Mouse (Mus musculus): ENCODE measurements around the gene Rnase2b. TPM values are rescaled to one million over a fixed set of nuclear protein-coding genes. Genes with fewer than 3 reads are reported as not detected.
A peak's percentile ranks its signal among the peaks of the same experiment; 100 is the strongest.
"Not testable (repeated sequence)": the region's sequence is repeated elsewhere in the genome, so short reads cannot be mapped to it uniquely, and the experiment has no call there.

The Rnase2b gene
- not detected in 2 replicates for polyA plus RNA-seq (2014; fragmentation: Nextera tagmentation; extraction: Ambion mirVana)

- WGBS: 91% methylated on average over 3 of the region's 3 CpGs
- not testable (repeated sequence) for H3K9me3 ChIP-seq (ENCODE audit: control insufficient read depth, low read length); DNase-seq (ENCODE audit: low spot score); H3K27me3 ChIP-seq (ENCODE audit: control insufficient read depth, insufficient read depth, low read length); H3K4me1 ChIP-seq (replicated peaks; ENCODE audit: control insufficient read depth, insufficient read depth, low read length); H3K36me3 ChIP-seq (ENCODE audit: control insufficient read depth, insufficient read depth, low read length); H3K9ac ChIP-seq (ENCODE audit: low read length); H3K27ac ChIP-seq (ENCODE audit: low read depth, low read length); ATAC-seq (replicated peaks; ENCODE audit: low FRiP score); H3K4me2 ChIP-seq (ENCODE audit: low read depth, low read length, severe bottlenecking); H3K4me3 ChIP-seq (ENCODE audit: low read depth, low read length)
Measured at GRCm38 (mm10) chr14:51161976-51162375, at the start of gene Rnase2b. Rnase2b (plus strand) TSS chr14:51162260.

- no peak for DNase-seq (ENCODE audit: low spot score)
- 29% methylated on average over 9 of the region's 9 CpGs for WGBS
- H3K9me3 ChIP-seq (ENCODE audit: control insufficient read depth, low read length): no peaks in the 10 kb centered on the region
- H3K4me3 ChIP-seq (ENCODE audit: low read depth, low read length): no peak overlapping the region
- H3K27me3 ChIP-seq (ENCODE audit: control insufficient read depth, insufficient read depth, low read length): no peaks in the 10 kb centered on the region
- H3K4me1 ChIP-seq (replicated peaks; ENCODE audit: control insufficient read depth, insufficient read depth, low read length): no peaks in the 10 kb centered on the region
- no peak overlapping the region for H3K4me2 ChIP-seq (ENCODE audit: low read depth, low read length, severe bottlenecking)
- H3K27ac ChIP-seq (ENCODE audit: low read depth, low read length): no peak overlapping the region
- H3K36me3 ChIP-seq (ENCODE audit: control insufficient read depth, insufficient read depth, low read length): no peaks in the 10 kb centered on the region
- no peak overlapping the region for H3K9ac ChIP-seq (ENCODE audit: low read length)
- ATAC-seq (replicated peaks; ENCODE audit: low FRiP score): no peak
Measured at GRCm38 (mm10) chr14:51113476-51113875, 48.6 kb upstream of the Rnase2b start.

DNA sequence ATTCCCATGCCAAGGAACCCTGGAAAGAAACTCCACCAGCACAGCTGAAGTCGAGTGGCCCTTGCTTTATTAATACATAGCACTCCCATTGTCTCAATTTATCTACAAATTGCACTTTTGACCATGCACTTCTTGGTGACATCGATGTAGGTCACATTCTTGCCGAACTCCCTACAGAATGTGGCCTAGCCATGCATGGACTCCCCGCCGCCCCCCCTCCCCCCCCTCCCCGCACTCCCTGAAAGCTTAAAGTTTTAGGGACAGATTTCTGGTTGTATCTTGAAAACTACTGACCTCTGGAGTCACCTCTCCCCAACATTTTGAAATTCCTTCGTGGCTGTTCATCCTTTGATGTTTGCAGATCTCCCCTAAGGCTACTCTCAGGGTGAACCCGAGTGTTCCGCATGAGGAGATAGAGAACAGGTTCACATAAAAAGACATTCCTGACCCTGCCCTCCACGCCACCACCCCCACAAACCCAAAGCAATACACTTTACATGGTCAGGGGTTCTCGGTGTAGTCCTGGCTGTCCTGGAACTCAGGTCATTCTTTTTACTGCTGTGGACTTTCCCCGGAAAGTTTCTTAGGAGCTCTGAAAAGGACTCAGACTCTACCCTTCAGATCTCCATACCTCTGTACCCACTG lies 48.0 kb upstream of the Rnase2b start, which contains the start of gene Eddm3b:
Gene Eddm3b, plus strand, starts transcription at position 511 of the 645 bp plus-strand sequence.
- no peak within 1 kb of the TSS for H3K27ac ChIP-seq (ENCODE audit: low read depth, low read length)
- DNase-seq (ENCODE audit: low spot score): no peak
- no peak within 1 kb of the TSS for H3K4me3 ChIP-seq (ENCODE audit: low read depth, low read length)
- H3K36me3 ChIP-seq (ENCODE audit: control insufficient read depth, insufficient read depth, low read length): no peaks in the 10 kb centered on the region
- WGBS: 42% methylated on average over 12 of the region's 12 CpGs
- ATAC-seq (replicated peaks; ENCODE audit: low FRiP score): no peak
- no peaks in the 10 kb centered on the region for H3K9me3 ChIP-seq (ENCODE audit: control insufficient read depth, low read length)
- H3K4me2 ChIP-seq (ENCODE audit: low read depth, low read length, severe bottlenecking): no peak within 1 kb of the TSS
- no peak within 1 kb of the TSS for H3K9ac ChIP-seq (ENCODE audit: low read length)
- no peaks in the 10 kb centered on the region for H3K27me3 ChIP-seq (ENCODE audit: control insufficient read depth, insufficient read depth, low read length)
- no peaks in the 10 kb centered on the region for H3K4me1 ChIP-seq (replicated peaks; ENCODE audit: control insufficient read depth, insufficient read depth, low read length)

- H3K27ac ChIP-seq (ENCODE audit: low read depth, low read length): no peak overlapping the region
- no peak overlapping the region for H3K4me3 ChIP-seq (ENCODE audit: low read depth, low read length)
- 82% methylated on average over 6 of the region's 6 CpGs for WGBS
- no peaks in the 10 kb centered on the region; the same call in 1 of the 2 replicates for H3K4me1 ChIP-seq (replicated peaks; ENCODE audit: control insufficient read depth, insufficient read depth, low read length)
- H3K9ac ChIP-seq (ENCODE audit: low read length): no peak overlapping the region
- no peak for ATAC-seq (replicated peaks; ENCODE audit: low FRiP score)
- H3K4me2 ChIP-seq (ENCODE audit: low read depth, low read length, severe bottlenecking): no peak overlapping the region
- no peak for DNase-seq (ENCODE audit: low spot score)
- no peaks in the 10 kb centered on the region for H3K9me3 ChIP-seq (ENCODE audit: control insufficient read depth, low read length)
- H3K36me3 ChIP-seq (ENCODE audit: control insufficient read depth, insufficient read depth, low read length): no peaks in the 10 kb centered on the region
- no peaks in the 10 kb centered on the region for H3K27me3 ChIP-seq (ENCODE audit: control insufficient read depth, insufficient read depth, low read length)
Measured at GRCm38 (mm10) chr14:51125684-51126083, 36.4 kb upstream of the Rnase2b start.

GRCm38 (mm10) chr14:51127648-51128258 lies 34.3 kb upstream of the Rnase2b start:
- Histone ChIP-seq H3K4me1 (replicated peaks; ENCODE audit: control insufficient read depth, insufficient read depth, low read length) (no peaks in the 10 kb centered on the region), H3K36me3 (ENCODE audit: control insufficient read depth, insufficient read depth, low read length) (no peaks in the 10 kb centered on the region), H3K27ac (ENCODE audit: low read depth, low read length) (no peak overlapping the region), H3K9me3 (ENCODE audit: control insufficient read depth, low read length) (no peaks in the 10 kb centered on the region), H3K27me3 (ENCODE audit: control insufficient read depth, insufficient read depth, low read length) (no peaks in the 10 kb centered on the region), H3K4me2 (ENCODE audit: low read depth, low read length, severe bottlenecking) (no peak overlapping the region), H3K4me3 (ENCODE audit: low read depth, low read length) (no peak overlapping the region), H3K9ac (ENCODE audit: low read length) (no peak overlapping the region)
- DNase-seq (ENCODE audit: low spot score) (no peak), ATAC-seq (replicated peaks; ENCODE audit: low FRiP score) (peak; percentile 24; the same call in 1 of the 2 replicates)
- 83% methylated on average over 2 of the region's 2 CpGs for WGBS

DNA sequence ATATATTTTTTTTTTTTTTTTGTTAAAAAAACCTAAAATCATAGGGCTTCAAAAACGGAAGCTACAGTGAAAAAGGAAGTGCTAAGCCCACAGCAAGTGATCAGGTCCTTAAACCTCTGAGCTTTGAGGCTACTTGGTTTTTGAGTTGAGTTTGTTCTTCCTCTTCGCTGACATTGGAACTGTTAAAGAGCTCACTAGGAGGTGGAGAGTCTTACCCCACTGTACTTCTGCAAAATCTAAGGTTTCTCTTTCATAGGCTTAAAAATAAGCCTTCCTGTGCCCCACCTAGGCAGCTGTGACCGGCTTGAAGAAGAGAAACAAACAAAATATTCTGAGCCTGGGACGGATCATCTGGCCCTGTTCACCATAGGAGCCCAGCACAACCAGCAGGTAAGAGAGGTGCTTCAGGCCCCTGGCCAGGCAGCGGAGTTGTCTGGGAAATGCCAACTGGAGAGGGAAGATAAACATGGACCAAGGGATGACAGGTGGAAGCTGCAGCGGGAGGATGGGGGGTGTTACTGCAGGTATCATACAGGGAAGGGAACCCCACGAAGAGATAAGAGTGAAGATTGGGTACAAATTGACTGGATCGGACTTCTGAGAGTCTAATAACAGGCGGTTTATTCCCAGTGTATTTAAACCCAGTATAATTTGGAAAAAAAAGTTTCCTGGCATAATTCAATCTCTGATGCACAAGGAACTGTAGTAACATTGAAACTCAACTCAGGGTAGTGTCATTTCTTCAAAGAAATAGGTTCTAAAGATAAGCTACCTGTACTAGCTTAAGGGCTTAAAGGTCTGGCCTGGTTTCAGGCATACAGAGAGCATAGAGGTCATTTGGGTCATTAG lies 33.1 kb upstream of the Rnase2b start:
- Histone ChIP-seq H3K9ac (ENCODE audit: low read length) (no peak overlapping the region), H3K4me2 (ENCODE audit: low read depth, low read length, severe bottlenecking) (no peak overlapping the region), H3K4me1 (replicated peaks; ENCODE audit: control insufficient read depth, insufficient read depth, low read length) (no peaks in the 10 kb centered on the region), H3K27me3 (ENCODE audit: control insufficient read depth, insufficient read depth, low read length) (no peaks in the 10 kb centered on the region), H3K36me3 (ENCODE audit: control insufficient read depth, insufficient read depth, low read length) (no peaks in the 10 kb centered on the region), H3K9me3 (ENCODE audit: control insufficient read depth, low read length) (no peaks in the 10 kb centered on the region), H3K27ac (ENCODE audit: low read depth, low read length) (no peak overlapping the region), H3K4me3 (ENCODE audit: low read depth, low read length) (no peak overlapping the region)
- WGBS: 85% methylated on average over 9 of the region's 9 CpGs
- DNase-seq (ENCODE audit: low spot score): no peak
- ATAC-seq (replicated peaks; ENCODE audit: low FRiP score): no peak

DNA sequence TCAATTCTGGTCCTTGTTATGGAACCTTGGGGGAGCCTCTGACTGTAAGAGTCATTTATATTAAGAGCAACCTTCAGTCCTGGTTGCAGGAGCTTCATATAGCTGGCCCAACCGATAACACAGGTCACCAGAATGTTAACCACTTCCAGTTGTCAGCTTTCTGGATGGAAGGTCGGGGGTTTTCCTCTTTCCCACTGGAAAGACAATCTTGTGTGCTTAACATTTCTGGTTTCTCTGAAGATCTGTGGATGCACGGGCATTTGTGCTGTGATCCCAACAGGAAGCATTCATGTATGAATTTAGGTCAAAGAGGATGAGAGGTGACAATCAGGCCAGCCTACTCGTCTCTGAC lies 32.5 kb upstream of the Rnase2b start:
- ATAC-seq (replicated peaks; ENCODE audit: low FRiP score) (no peak), DNase-seq (ENCODE audit: low spot score) (no peak)
- Histone ChIP-seq H3K9me3 (ENCODE audit: control insufficient read depth, low read length) (no peaks in the 10 kb centered on the region), H3K9ac (ENCODE audit: low read length) (no peak overlapping the region), H3K27me3 (ENCODE audit: control insufficient read depth, insufficient read depth, low read length) (no peaks in the 10 kb centered on the region), H3K27ac (ENCODE audit: low read depth, low read length) (no peak overlapping the region), H3K36me3 (ENCODE audit: control insufficient read depth, insufficient read depth, low read length) (no peaks in the 10 kb centered on the region), H3K4me3 (ENCODE audit: low read depth, low read length) (no peak overlapping the region), H3K4me2 (ENCODE audit: low read depth, low read length, severe bottlenecking) (no peak overlapping the region), H3K4me1 (replicated peaks; ENCODE audit: control insufficient read depth, insufficient read depth, low read length) (no peaks in the 10 kb centered on the region)
- 82% methylated on average over 4 of the region's 4 CpGs for WGBS

DNA sequence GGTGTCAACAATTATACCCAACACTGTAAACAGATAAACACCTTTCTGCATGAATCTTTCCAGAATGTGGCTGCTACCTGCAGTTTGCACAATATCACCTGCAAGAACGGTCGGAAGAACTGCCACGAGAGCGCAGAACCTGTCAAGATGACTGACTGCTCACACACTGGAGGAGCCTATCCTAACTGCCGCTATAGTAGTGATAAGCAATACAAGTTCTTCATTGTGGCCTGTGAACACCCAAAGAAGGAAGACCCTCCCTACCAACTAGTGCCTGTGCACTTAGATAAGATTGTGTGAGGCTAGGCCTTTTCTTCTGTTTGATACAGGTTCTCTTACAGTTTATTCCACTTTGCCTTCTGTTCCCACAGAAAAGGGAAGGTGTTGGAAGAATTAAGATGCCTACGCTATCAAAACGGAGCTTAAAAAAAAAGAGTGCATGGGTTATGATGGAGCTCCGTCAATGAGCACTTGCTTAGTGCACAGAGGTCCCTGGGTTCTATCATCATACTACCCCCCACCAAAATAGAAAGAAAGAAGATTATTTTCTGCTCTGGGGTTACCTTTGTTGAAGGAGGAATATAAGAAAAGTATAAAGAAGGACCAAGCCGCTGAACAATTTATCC lies 31.6 kb upstream of the Rnase2b start:
- no peak overlapping the region for H3K9ac ChIP-seq (ENCODE audit: low read length)
- no peaks in the 10 kb centered on the region for H3K9me3 ChIP-seq (ENCODE audit: control insufficient read depth, low read length)
- no peak overlapping the region for H3K4me2 ChIP-seq (ENCODE audit: low read depth, low read length, severe bottlenecking)
- H3K4me1 ChIP-seq (replicated peaks; ENCODE audit: control insufficient read depth, insufficient read depth, low read length): no peaks in the 10 kb centered on the region
- WGBS: 90% methylated on average over 9 of the region's 9 CpGs
- no peak overlapping the region for H3K27ac ChIP-seq (ENCODE audit: low read depth, low read length)
- H3K27me3 ChIP-seq (ENCODE audit: control insufficient read depth, insufficient read depth, low read length): no peaks in the 10 kb centered on the region
- H3K36me3 ChIP-seq (ENCODE audit: control insufficient read depth, insufficient read depth, low read length): no peaks in the 10 kb centered on the region
- DNase-seq (ENCODE audit: low spot score): no peak
- no peak for ATAC-seq (replicated peaks; ENCODE audit: low FRiP score)
- H3K4me3 ChIP-seq (ENCODE audit: low read depth, low read length): no peak overlapping the region
